Mouse (Mus musculus) spleen, adult 12 weeks (tissue): Measurements from ENCODE around the gene Rtf2.

Source experiments
- DNase-seq: peaks from one replicate; pipeline ENCODE4 v3.0.0; 2022; ENCODE audit warnings: low spot score

The Rtf2 gene

GRCm38 (mm10) chr2:172439843-172440639 is at the start of gene Rtf2:
Rtf2 (plus strand) TSS chr2:172440556.
- DNase-seq, result peak; percentile 97

GRCm38 (mm10) chr2:172392041-172392521 is 48.3 kb upstream of the Rtf2 start:
- DNase-seq, result no peak

GRCm38 (mm10) chr2:172393391-172394051 is 46.8 kb upstream of the Rtf2 start, which contains the start of gene Cass4:
Cass4 (plus strand) TSS chr2:172393794.
- DNase-seq, result peak; percentile 22

GRCm38 (mm10) chr2:172394052-172394392 is 46.3 kb upstream of the Rtf2 start:
- DNase-seq, result no peak

- DNase-seq, result no peak
These were observed 45.7 kb upstream of the Rtf2 start for GRCm38 (mm10) chr2:172394671-172395070.

- DNase-seq, result no peak
These were observed 44.4 kb upstream of the Rtf2 start for GRCm38 (mm10) chr2:172395961-172396360.

GRCm38 (mm10) chr2:172399901-172400300 is 40.5 kb upstream of the Rtf2 start:
- DNase-seq, result peak; percentile 38

GRCm38 (mm10) chr2:172401116-172401825 is 39.1 kb upstream of the Rtf2 start:
- DNase-seq, result peak; percentile 39

- DNase-seq, result no peak
These were observed 36.1 kb upstream of the Rtf2 start for GRCm38 (mm10) chr2:172404239-172404638.

- DNase-seq, result no peak
These were observed 35.3 kb upstream of the Rtf2 start for GRCm38 (mm10) chr2:172405011-172405410.

- no peak for DNase-seq
These were observed 34.2 kb upstream of the Rtf2 start for GRCm38 (mm10) chr2:172406173-172406572.

GRCm38 (mm10) chr2:172407499-172407898 is 32.9 kb upstream of the Rtf2 start:
- no peak for DNase-seq

GRCm38 (mm10) chr2:172410686-172411085 is 29.7 kb upstream of the Rtf2 start:
- no peak for DNase-seq

- DNase-seq, result no peak
These were observed 29.3 kb upstream of the Rtf2 start for GRCm38 (mm10) chr2:172411091-172411490.

GRCm38 (mm10) chr2:172412454-172412853 is 27.9 kb upstream of the Rtf2 start:
- no peak for DNase-seq

GRCm38 (mm10) chr2:172413273-172413672 is 27.1 kb upstream of the Rtf2 start:
- DNase-seq, result no peak

- no peak for DNase-seq
These were observed 26.5 kb upstream of the Rtf2 start for GRCm38 (mm10) chr2:172413894-172414293.

- DNase-seq, result no peak
These were observed 24.1 kb upstream of the Rtf2 start for GRCm38 (mm10) chr2:172416218-172416617.

GRCm38 (mm10) chr2:172416876-172417275 is 23.5 kb upstream of the Rtf2 start:
- DNase-seq, result no peak

- no peak for DNase-seq
These were observed 22.1 kb upstream of the Rtf2 start for GRCm38 (mm10) chr2:172418208-172418607.

GRCm38 (mm10) chr2:172430609-172431008 is 9.7 kb upstream of the Rtf2 start:
- no peak for DNase-seq

GRCm38 (mm10) chr2:172433746-172434145 is 6.6 kb upstream of the Rtf2 start:
- peak; percentile 23 for DNase-seq
